Mouse (Mus musculus) right cerebral cortex, postnatal 36 days (tissue): ENCODE measurements around the gene Rnpep.
"Not testable (repeated sequence)": the region's sequence is repeated elsewhere in the genome, so short reads cannot be mapped to it uniquely, and the experiment has no call there.

Source experiments
- DNase-seq, 2 experiments: peaks; one replicate each; pipeline ENCODE4 v3.0.0; 2022; ENCODE audit warnings: low spot score in 2 of 2, mixed read lengths in 1 of 2

The Rnpep gene

DNA sequence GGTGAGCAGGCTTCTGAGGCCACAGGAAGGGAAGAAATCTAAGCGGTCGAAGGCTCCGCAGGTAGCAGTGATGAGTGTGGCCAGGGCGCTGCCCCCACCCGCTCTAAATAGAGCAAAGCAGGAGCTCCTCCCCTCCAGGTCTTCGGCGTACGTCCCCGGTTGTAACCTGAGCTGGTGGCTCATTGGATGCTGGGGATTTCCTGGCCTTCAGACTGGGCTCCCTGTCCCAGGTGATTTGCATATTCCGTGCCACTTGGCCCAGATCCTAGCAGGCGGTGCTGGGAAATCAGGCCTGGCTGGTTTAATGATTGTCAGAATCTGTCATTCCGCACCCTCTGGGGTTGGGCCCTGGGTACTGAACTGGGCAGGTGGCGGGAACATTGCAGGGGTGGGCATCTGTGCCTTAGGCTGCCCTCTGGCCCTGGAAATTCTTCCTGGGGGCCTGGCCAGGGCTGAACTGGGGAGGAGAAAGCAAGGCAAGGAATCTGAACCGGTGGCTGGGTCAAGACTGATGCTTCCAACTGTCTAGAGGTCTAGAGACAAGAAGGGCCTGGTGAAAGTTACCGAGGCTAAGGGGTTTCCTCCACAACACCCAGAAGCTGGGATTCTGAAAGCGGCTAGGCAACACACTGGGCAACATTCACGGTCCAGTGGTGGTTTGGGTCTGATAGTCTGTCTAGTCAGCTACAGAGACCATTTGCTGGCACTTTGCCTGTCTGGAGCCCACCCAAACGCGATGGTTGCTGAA lies 25.3 kb downstream of the Rnpep start, which contains the start of gene Elf3:
Gene Elf3 (minus strand): TSS at position 189 of the 748 bp plus-strand sequence.
- no peak for DNase-seq

DNA sequence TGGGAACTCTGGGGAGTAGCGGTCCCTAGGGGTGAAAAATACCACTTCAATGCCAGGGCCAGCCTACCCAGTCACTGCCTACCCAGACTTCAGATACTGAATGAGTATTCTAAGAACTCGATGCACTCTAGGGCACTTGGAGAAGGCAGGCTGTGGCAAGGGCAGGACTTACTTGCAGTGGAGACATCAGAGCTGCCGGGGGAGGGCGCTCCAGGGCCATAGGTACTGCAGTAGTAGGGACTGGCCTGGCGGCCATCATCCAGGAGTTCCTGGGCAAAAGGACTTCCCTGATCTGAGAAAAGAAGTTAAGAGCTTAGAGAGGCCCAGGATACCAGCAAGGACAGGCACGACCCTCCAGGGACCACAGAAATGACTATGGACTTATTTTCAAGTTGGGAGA lies 27.6 kb downstream of the Rnpep start:
- DNase-seq = no peak

DNA sequence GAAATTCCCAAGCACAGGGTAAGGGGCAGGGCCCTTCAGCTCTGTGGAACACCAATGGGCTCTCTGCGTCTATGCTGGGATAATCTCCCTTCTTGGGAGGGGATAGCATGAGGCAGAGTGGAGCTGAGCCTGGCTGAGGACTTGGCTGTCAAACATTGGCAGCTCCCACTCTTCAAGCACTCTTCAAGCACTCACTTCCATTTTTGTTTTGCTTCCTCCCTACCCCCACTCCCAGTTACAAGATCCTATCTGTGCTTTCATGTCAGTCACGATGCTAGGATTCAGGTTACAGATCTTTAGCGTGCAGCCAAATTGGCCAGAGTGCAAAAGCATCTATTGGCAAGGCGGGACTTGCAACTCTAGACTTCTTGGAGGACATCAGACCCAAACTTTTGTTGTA lies 31.0 kb downstream of the Rnpep start:
- no peak for DNase-seq

DNA sequence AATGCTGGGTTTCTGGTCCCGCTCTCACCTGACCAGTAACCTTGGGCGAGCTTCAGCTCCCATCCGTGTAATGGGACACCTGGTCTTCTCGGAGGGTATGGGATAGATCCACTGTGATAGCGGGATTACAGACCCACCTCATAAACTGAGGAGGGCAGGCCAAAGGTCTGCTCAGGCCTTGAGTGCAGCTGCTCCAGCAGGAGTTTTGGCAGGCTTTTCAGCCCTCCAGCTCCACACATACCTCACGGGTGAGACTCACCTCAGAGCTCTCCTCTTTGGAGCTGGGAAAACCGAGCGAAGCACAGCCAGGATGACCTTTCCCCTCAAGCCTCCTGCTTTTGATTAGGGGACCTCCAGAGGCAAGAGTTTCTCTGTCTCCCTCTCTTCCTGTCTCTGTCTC lies 32.5 kb downstream of the Rnpep start:
- no peak for DNase-seq

DNA sequence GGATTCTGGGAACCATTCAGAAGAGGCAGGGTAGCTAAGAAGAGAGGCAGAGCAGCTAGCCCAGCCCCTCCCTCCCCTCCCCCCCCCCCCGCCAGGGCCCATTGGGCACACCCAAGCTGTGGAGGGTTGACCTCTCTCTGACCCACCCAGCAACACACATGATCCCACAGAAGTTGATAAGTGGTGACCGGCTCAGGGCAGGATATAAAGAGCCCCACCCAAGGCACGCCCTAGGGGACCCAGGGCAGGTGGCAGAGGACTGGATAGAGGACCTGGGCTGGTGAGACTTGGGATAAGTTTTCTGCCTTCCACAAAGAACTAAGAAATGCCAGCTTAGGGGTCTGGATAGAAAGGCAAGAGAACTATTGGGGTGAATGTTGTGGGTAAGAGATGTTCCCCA lies 33.2 kb downstream of the Rnpep start:
- DNase-seq = no peak

DNA sequence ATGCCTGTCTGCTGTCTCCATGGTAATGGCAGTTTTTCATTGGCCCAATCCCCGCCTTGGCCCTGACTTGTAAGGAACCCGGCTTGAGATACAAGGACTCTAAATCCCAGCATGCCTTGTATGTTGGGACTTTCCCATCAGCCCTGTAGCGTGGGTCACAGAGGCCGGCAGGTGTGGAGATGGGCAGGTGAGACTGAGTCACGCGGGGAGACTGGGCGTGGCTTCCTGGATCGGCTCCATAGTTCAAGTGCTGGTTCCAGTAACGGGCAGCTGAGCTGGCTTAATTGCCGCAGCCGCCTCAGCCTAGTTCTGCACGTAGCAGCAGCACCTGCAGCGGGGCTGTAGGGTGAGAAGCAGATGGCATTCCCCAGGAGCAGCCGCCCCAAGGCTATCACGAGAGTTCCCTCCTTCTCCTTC lies 35.4 kb downstream of the Rnpep start:
- DNase-seq = peak; percentile 44 to 57

DNA sequence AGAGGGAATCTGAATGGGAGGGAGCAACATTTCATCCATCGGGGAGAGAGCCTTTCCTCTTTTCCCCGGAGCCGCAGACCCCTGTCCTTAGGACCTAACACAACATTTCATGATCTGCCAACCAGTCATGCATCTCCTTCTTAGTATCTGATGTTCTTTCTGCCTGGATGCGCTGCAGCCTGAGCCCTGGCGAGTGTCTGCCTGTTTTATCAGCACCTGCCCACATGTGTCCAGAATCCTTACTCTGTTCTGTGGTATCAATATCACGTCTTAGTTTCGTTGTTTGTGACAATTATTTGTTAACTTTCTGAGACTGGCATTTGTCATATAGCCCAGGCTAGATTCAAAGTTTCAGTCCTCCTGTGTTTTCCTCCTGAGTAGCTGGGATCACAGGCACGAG lies 39.9 kb downstream of the Rnpep start:
- no peak for DNase-seq

DNA sequence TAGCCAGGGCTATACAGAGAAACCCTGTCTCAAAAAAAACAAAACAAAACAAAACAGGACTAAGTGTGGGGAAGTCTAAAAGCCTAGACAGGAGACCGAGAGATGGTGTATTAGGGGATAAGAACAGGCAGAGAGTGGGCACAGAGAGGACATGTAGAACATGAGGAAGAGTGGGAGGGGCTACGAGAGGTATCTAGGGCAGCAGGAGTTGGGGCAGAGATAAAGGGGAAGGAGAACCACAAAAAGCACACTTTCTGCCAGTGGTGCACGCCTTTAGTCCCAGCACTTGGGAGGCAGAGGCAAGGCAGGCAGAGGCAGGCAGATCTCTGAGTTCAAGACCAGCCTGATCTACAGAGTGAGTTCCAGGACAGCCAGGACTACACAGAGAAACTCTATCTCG lies 43.7 kb downstream of the Rnpep start:
- not testable (repeated sequence) for DNase-seq

DNA sequence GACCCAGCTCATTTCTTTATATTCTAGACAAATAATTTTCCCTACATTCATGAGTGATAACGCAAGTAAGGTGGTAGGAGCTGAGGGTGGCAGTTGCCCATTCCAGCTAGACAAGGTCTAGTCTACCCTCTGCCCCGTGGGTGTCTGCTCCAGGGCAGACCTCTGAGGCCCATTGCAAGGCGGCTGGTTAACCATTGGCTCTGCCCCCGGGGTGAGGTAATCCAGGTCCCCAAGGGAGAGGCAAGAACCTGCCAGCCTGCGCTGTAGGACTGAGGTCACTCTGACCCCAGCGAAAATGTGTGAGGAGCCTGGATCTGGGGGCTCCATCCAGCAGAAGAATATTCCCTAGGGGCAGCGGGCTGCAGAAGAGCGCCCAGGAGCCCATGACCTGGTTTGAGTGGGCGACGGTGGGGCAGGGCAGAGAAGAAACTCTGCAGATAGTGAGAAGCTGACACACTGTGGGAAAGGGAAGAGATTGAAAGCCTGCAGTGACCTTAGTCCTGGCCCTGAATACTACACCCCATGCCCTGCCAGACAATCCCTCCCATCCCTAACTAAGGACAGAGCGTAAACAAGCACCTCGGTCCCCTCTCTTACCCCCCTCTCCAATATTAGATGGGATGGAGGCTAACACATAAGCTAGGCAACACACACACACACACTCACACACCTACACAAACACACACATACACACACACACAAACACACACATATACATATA lies 46.6 kb downstream of the Rnpep start:
- no peak for DNase-seq

DNA sequence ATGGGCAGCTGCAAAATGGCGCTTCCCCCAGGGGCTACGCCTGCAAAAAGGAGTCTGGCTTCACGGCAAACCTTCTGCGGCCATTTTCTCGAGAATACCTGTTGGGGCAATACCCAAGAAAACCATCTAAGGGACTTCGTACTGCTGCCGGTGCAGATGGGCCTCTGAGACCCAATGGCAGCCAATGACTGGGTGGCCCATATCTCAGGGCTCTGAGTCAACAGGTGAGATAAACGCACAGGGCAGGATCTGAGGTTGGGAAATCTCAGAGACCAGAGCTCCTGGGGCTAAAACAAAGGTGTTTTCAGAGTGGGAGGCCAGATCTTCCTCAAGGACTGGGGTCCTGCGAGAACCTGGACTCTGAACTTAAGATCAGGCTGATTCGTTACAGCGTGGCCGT lies 49.1 kb downstream of the Rnpep start:
- no peak for DNase-seq

DNA sequence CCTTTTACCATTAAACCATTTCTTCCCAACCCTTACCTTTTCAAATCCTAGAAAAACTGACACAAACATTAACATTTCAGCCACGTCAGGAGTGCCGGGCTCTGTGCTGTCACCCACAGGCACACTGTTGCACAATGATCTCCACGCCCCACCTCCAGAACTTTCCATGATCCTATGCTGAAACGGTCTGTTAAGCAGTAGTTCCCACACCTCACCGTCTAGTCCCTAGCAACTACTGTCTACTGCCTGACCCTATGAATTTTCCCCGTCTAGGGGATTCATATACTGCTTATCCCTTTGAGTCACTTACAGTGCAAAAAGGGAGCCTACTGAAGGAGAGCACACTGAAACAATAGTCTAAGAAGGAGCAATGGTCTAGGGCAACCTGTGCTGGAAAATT lies 49.9 kb downstream of the Rnpep start:
- DNase-seq = no peak

DNA sequence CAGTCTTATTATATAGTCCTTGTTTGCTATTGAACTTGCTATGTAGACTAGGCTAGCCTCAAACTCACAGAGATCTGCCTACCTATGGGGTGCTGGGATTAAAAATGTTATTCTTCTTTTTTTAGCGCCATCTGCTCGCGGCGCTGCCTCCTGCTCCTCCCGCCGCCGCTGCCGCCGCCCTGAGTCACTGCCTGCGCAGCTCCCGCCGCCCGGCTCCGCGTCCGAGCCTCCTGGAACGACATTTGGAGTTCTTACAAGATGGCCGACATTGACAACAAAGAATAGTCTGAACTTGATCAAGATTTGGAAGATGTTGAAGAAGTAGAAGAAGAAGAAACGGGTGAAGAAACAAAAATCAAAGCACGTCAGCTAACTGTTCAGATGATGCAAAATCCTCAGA lies 52.0 kb downstream of the Rnpep start:
- DNase-seq = not testable (repeated sequence)

DNA sequence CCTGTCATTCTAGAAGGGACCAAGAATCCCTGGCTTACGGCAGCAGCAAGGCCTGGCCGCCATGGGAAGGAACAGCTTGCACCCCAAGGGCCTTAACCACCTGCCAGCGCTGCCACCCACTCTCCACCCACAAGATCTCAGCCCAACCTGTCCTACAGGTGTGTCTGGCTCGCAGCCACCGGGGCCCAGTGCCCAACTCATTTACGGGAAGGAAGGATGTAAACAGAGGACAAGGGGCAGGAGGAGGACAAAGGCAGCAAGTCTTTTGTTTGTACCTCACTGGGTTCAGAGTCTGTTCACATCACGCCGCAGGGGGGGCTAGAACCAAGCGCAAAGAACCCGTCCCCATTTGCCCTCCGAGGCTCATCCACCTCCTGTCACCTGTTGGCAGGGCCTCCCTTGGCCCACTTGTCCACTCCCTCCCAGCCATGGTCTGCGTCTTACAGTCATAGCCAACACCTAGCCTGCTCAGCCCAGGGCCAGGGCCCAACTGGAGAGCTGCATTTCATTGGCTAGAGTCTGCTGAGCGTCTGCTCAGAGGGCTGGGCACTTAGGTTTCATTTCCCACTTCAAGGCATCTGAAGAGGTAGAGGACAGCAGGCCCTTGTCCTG lies 56.4 kb downstream of the Rnpep start:
- DNase-seq = no peak

DNA sequence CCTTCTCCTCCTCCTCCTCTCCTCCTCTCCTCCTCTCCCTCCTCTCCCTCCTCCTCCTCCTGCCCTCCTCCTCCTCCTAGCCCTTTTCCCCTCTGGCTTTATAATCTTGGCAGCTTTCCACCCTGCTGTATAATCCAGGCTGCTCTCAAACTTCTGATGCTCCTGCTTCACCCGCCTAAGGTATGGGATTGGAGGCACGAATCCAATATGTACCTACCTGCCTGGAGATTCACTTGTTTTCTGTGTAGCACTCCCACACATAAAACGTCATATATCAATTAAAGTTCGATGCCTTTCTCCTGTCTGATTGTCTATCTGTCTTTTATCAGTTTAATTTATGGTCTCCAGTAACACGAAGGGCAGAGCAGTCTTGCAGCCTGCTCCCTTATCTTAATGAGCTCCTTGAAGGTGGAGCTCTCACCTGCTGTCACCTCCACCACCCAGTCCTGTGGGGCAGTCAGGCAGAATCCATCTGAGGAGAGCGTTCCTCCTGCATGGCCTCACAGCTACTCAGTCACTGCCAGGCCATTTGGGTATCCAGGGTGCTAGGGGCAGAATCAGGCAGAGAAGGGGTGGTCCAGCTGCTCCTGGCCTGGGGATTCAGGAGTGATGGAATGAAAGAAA lies 58.8 kb downstream of the Rnpep start:
- DNase-seq = no peak

DNA sequence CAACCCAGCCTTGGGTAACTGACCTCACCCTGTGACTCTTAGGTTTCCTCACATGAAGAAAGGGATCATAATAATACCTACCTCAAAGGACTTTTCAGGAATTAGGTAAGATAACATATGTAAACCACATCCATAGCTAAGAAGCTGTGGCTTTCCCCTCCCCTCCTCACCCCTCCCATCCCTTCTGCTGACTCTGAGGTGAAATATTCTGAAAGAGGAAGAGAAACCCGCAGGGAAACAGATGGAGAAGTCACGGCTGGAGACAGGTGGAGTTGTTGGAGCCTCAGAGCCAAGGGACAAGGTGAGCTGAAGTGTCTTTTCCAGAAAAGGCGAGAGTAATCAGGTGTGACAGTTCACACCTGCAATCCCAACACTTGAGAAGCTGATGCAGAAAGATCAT lies 59.7 kb downstream of the Rnpep start:
- DNase-seq = no peak

DNA sequence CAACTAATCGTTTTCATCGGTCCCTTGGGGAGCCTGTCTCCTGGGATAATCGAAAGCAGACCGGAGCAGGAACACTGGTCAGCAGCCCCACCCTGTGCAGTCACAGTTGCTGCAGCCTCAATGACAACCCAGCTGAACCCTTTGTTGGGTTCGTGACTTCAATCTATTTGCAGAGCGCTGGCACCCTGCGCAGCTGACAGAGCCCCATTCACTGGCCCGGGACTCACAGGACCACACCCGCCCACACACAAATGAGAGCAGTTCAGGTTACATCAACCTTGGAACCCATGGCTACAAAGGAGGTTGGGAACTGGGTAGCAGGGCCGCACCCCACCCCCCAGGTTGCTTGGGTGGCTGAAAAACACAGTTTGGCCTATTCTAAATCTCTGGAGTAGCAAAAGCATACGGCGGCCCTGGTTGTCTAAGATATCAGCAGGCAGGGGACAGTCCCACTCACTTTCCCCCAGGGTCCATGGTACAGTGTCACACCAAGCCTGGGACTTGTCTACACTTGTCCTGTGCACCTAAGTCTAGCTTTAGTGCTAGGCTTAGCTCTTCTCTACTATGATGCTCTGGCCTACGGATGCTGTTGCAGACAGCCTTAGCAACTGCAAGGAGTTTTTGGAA lies 66.2 kb downstream of the Rnpep start:
- no peak for DNase-seq

DNA sequence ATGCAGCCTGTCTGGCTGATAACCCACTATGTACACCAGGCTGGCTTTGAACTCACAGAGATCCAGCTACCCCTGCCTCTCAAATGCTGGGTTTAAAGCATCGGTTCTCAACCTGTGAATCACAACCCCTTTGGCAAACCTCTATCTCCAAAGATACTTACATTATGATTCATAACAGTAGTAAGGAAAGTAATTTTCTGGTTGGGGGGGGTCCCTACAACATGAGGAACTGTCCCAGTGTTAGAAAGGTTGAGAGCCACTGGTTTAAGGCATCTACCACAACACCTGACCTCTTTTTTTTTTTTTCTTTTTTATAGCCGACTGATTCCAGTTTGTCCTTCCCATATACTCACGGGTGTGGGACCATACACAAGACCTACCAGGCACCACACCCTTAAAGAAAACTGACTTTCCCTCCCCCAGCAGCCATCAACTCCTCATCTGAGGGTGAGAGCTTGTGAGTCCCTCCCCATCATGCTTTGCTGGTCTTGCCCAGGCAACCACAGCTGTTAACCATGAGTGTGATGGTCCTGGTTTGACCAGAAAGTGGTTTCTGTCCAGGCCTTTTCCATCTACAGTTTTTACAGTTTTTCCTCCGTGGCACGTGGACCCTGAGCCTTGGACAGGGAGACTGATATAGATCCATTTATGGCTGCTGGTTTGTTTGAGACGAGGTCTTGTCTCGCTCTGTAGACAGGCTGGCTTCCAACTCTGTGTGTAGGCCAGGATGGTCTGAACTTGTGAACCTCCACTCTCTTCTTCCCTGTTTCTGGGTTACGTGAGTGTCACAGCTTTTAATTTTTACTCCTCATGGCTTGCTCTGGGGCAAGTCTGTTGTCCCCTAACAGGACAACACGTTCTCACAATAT lies 69.9 kb downstream of the Rnpep start:
- DNase-seq = no peak
